Mouse (Mus musculus) liver, embryonic 14.5 days (tissue): ENCODE measurements at regions not wholly inside any gene's neighbourhood (a gene's known extent, or its start where the extent isn't known, plus 50 kb on each side); places are given as distances from the start of the nearest gene placed in this dataset.

Experiments
- ATAC-seq: fragments of 200-750 bp; cut with Nextera tagmentation; 2 replicates; pipeline ENCODE4 v1.8.0; 2017; ENCODE audit warnings: moderate number of reproducible peaks, mild to moderate bottlenecking, moderate library complexity; ENCODE audit not compliant: insufficient read depth
- DNase-seq, 3 experiments: peaks; one replicate each; pipeline ENCODE4 v3.0.0-alpha.2; 2012 to 2013; ENCODE audit warnings: low read depth in 3 of 3, low spot score in 3 of 3
- H3K27ac ChIP-seq: fragments of 300-500 bp; sonication (generic); 2 replicates; pipeline ENCODE4 v1.5.1; 2014; ENCODE audit warnings: moderate library complexity, mild to moderate bottlenecking, control low read depth, inconsistent platforms
- H3K27me3 ChIP-seq: fragments of 300-500 bp; sonication (generic); 2 replicates; pipeline ENCODE4 v1.6.1; 2014; ENCODE audit warnings: mild to moderate bottlenecking, low read length, moderate library complexity; ENCODE audit not compliant: control insufficient read depth, insufficient read depth
- H3K36me3 ChIP-seq: fragments of 300-500 bp; sonication (generic); replicated peaks from 2 replicates; pipeline ENCODE4 v1.6.1; 2014; ENCODE audit warnings: low read depth; ENCODE audit not compliant: control insufficient read depth, insufficient read depth
- H3K4me1 ChIP-seq, 2 experiments: fragments of 200-500 bp in 1 of 2; fragments of 300-500 bp in 1 of 2; sonication (generic) in 1 of 2; replicated peaks; 2 replicates each; pipeline ENCODE4 v1.6.1; 2012 to 2014; ENCODE audit warnings: antibody characterized with exemption in 1 of 2, inconsistent platforms in 1 of 2, low read length in 1 of 2; ENCODE audit not compliant: control insufficient read depth in 2 of 2, insufficient read depth in 2 of 2
- H3K4me2 ChIP-seq: fragments of 300-500 bp; sonication (generic); 2 replicates; pipeline ENCODE4 v1.6.1; 2014; ENCODE audit warnings: low read depth, mild to moderate bottlenecking, control low read depth, moderate library complexity
- H3K4me3 ChIP-seq, 2 experiments: fragments of 200-500 bp in 1 of 2; fragments of 300-500 bp in 1 of 2; sonication (generic) in 1 of 2; 2 replicates each; pipeline ENCODE4 v1.5.1; 2012 to 2014; ENCODE audit warnings: low read depth in 2 of 2, low read length in 2 of 2, mild to moderate bottlenecking in 2 of 2, control low read depth in 1 of 2, inconsistent platforms in 1 of 2, moderate library complexity in 1 of 2; ENCODE audit not compliant: insufficient read depth in 1 of 2
- H3K9ac ChIP-seq: fragments of 300-500 bp; sonication (generic); replicated peaks from 2 replicates; pipeline ENCODE4 v1.6.1; 2014; ENCODE audit warnings: mild to moderate bottlenecking, control low read depth, moderate library complexity
- H3K9me3 ChIP-seq: fragments of 300-500 bp; sonication (generic); 2 replicates; pipeline ENCODE4 v1.6.1; 2016; ENCODE audit warnings: low read length, mixed read lengths; ENCODE audit not compliant: control insufficient read depth
- CTCF ChIP-seq: IDR thresholded peaks from 2 replicates; pipeline ENCODE4 v1.5.1; 2016; ENCODE audit warnings: antibody characterized with exemption, low read depth, control low read depth
- EP300 ChIP-seq: IDR thresholded peaks from 2 replicates; pipeline ENCODE4 v1.6.1; 2016; ENCODE audit warnings: antibody characterized with exemption, low read depth
- WGBS: fragments of 180-500 bp; shearing (Covaris S2); extraction: QIAGEN DNeasy Blood & Tissue Kit; methylation state at CpG from one replicate; pipeline ENCODE4 v1.1.7; 2014; ENCODE audit not compliant: insufficient replicate concordance; 5-methylcytosine and 5-hydroxymethylcytosine counted together

GRCm38 (mm10) chr7:95460889-95461288 lies 710.2 kb upstream of the Tenm4 start:
- Histone ChIP-seq H3K4me2 (no peak overlapping the region), H3K36me3 (no peaks in the 10 kb centered on the region), H3K9me3 (no peaks in the 10 kb centered on the region), H3K4me3 (no peak overlapping the region), H3K4me1 (no peaks in the 10 kb centered on the region), H3K27ac (no peak overlapping the region), H3K9ac (no peak overlapping the region), H3K27me3 (no peaks in the 10 kb centered on the region)
- TF ChIP-seq EP300 (no peak), CTCF (no peak)
- whole genome bisulfite sequencing: 68% methylated on average over 4 of the region's 4 CpGs
- no peak for DNase-seq
- no peak for ATAC-seq

- ATAC-seq: no peak
- no peak for DNase-seq
- WGBS: 39% methylated on average over 4 of the region's 4 CpGs
- H3K27ac ChIP-seq: no peak overlapping the region
- no peak overlapping the region for H3K4me2 ChIP-seq
- no peak for TF ChIP-seq EP300
- TF ChIP-seq CTCF: no peak
- no peak overlapping the region for H3K9ac ChIP-seq
- no peaks in the 10 kb centered on the region for H3K36me3 ChIP-seq
- H3K4me3 ChIP-seq: no peak overlapping the region
- no peaks in the 10 kb centered on the region for H3K9me3 ChIP-seq
- H3K4me1 ChIP-seq: no peaks in the 10 kb centered on the region
- no peaks in the 10 kb centered on the region for H3K27me3 ChIP-seq
Measured at GRCm38 (mm10) chr7:95465506-95465905, 705.5 kb upstream of the Tenm4 start.

- H3K4me2 ChIP-seq: no peak overlapping the region
- no peaks in the 10 kb centered on the region for H3K36me3 ChIP-seq
- H3K4me3 ChIP-seq: no peak overlapping the region
- no peaks in the 10 kb centered on the region for H3K4me1 ChIP-seq
- DNase-seq: no peak
- WGBS: 20% methylated on average over 3 of the region's 3 CpGs
- ATAC-seq: no peak
- no peak overlapping the region for H3K9ac ChIP-seq
- TF ChIP-seq CTCF (no peak), EP300 (no peak)
- H3K9me3 ChIP-seq: no peaks in the 10 kb centered on the region
- H3K27me3 ChIP-seq: no peaks in the 10 kb centered on the region
- H3K27ac ChIP-seq: no peak overlapping the region
Measured at GRCm38 (mm10) chr7:95467028-95467427, 704.0 kb upstream of the Tenm4 start.

GRCm38 (mm10) chr7:95473892-95474291 lies 697.2 kb upstream of the Tenm4 start:
- TF ChIP-seq EP300: no peak
- no peak for TF ChIP-seq CTCF
- Histone ChIP-seq H3K36me3 (no peaks in the 10 kb centered on the region), H3K27ac (no peak overlapping the region), H3K27me3 (no peaks in the 10 kb centered on the region), H3K4me1 (no peaks in the 10 kb centered on the region), H3K4me2 (no peak overlapping the region), H3K9ac (no peak overlapping the region), H3K4me3 (no peak overlapping the region), H3K9me3 (no peaks in the 10 kb centered on the region)
- no peak for DNase-seq
- WGBS: 76% methylated on average over 4 of the region's 4 CpGs
- no peak for ATAC-seq

- 43% methylated on average over 5 of the region's 5 CpGs for WGBS
- DNase-seq (no peak), ATAC-seq (no peak)
- Histone ChIP-seq H3K36me3 (no peaks in the 10 kb centered on the region), H3K27ac (no peak overlapping the region), H3K4me3 (no peak overlapping the region), H3K27me3 (no peaks in the 10 kb centered on the region), H3K4me1 (no peaks in the 10 kb centered on the region), H3K9me3 (no peaks in the 10 kb centered on the region), H3K4me2 (no peak overlapping the region), H3K9ac (no peak overlapping the region)
- TF ChIP-seq CTCF: no peak
- no peak for TF ChIP-seq EP300
Measured at GRCm38 (mm10) chr7:95480121-95480726, 690.8 kb upstream of the Tenm4 start.
